Mouse (Mus musculus) forelimb bud, embryonic 11.5 days (tissue): Measurements from ENCODE around the gene Plch2.

Source experiments
- DNase-seq: peaks from one replicate; pipeline ENCODE4 v3.0.0-alpha.2; 2012; ENCODE audit warnings: low read depth, low spot score

Plch2 gene

DNA sequence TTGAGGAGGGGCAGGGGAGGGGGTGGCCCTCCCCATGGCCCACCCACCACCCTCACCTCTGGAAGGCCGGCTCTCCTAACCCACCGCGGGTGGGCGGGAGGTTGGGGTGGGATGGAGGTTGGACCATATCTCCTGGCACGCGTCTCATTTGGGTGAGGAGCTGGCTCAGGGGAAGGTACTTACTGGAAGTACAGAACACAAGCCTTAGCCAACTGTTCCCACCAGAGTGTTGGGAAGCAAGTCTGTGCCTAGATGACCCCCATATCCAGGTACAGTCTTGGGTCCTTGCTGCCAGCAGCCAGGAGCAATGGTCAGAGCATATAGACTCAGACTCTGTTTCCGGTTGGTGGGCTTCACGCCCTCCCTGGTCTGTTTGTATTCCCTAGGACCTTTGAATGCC, 98.0 kb downstream of the Plch2 start:
- no peak for DNase-seq

DNA sequence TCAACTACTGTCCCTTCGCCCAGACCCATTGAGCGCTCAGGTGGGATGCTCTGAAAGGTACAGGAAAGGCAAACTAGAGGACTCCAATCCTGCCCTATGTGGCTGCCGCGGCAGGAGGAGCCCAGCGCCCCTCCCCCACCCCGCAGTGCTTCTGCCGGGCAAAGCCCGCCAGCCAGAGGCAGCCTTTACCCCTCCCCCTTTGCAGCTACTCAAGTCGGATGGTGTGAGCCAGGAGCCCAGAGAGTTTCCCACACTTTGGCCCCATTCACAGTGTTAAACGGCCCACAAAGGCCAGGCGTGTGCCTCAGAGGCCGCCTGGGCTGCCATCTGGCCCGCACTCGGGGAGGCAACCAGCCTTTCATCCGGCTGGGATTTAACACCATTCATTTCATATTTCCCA, 98.4 kb downstream of the Plch2 start:
- DNase-seq, result peak; percentile 85

DNA sequence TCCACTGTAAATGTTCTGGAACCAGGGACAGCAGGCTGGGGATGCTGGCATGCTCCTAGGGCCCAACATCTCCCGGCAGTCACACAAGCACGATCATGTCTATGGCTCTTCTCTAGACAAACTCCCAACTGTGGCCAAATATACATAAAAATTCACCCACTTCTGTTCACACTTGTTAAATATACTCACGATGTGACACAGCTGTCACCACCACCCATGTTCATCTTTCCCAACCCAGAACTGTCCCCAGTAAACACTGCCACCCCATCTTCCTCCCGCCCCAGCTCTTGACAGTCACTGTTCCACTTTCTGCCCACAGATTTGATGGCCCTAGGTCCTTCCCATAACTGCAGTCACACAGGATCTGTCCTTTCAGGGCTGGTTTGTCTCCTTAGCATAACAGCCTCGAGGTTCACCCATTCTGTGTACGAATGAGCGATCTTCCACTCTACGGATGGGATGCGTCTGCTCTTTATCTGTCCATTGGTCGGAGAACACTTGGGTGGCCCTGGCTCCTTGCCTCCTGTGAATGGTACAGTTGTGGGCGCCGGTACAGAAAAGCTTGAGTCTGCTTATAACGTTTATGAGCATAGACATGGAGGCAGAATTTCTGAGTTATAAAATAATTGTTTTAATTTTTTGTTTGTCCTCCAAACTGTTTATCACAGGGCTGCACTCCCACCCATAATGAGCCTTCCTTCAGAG, 99.1 kb downstream of the Plch2 start:
- no peak for DNase-seq

DNA sequence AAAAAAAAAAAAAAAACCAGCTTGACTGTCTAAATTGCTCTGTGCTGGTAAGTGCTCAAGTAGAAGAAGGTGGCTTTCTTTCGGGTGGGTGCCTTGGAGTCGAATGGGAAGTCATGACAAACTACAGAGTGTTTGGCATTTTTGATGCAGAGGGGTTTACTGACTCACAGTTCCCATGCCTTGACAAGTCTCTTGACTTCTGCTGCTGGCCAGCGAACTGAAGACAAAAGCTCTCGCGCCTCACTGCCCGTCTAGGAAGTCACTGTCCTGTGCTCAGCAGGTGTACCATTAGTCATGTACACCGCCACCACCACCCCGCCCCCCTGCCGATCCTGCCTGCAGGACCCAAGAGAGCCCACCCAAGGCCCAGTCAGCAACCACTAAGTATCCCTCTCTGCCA, 100.0 kb downstream of the Plch2 start:
- DNase-seq, result no peak

DNA sequence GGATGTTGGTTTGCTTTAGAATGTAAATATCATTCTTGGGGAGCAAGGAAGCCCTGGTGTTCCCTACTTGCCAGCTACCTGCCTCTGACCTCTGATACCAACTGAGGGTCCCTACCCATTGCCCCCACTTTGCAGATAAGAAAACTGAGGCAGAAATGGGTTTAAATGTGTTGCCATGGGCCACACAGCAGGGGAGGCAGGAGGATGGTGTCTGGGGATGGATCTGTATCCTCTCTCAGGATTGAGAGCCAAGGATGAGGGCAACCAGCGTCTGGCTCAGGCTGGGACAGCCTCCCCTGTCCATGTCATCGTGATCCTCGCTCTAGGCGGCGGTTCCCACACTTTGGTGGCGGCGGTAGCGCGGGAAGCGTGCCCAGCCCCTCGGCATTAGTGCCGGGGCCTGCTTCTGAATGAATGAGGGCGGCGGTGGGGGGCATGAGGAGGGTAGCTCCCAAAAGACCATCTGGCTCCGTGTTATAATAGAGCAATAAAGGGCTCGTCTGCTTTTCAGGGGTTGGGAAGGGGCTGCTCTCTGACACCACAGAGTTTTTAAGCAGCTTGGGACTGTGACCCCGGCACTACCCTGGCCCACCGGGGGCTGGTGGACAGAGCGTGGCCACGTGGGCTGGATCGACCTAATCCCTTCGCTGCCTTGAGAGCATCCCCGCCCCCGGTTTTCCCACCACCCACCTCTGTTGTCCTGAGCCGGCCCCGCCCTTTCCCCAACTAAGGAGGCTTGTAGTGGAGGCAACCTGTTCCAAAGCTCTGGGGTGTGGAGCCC, 103.9 kb downstream of the Plch2 start:
- no peak for DNase-seq

DNA sequence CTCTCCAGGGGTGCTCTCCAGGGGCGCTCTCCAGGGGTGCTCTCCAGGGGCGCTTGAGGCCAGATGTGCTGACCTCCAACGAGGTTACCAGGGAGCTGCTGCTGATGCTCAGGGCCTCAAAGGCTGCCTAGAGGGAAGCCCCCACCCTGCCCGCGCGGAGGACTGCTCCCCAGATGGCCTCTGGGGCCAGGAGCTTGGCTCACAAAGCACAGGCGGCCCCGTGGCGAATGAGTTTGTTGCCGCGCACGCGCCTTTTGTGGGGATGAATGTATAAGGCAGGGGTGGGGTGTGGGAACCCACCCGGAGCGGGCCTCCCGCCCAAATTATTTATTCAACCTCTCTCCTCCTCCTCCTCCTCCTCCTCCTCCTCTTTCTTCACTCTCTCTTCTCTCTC, 107.0 kb downstream of the Plch2 start:
- DNase-seq, result no peak

DNA sequence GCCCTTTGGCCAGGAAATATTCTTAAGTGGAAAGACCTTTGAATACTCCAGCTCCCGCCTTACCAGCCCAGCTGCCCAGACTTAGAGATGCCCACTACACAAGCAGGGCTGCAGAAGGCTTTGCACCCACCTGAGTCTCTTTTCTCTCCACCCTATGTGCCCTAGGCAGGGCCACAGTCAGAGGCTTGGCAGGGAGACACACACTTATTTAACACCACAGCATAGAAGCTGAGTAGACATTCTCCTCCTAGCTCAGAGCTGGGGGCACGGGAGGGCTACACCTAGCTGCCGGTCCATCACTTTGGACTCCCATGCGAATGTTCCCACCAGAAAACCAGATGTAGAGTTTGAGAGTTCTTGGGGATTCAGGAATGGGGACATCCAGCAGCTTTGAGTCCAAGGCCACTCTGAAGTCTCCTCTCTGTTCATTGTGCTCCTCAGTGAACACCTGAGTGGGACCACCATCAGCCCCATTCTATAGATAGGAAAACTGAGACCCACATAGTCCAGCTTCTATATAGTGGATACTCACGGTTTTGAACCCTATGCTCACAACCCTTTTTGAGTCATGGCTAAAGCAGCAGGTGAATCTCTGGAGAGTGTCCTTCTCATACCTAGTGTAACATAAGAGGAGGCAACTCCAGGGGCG, 107.5 kb downstream of the Plch2 start:
- DNase-seq, result no peak

DNA sequence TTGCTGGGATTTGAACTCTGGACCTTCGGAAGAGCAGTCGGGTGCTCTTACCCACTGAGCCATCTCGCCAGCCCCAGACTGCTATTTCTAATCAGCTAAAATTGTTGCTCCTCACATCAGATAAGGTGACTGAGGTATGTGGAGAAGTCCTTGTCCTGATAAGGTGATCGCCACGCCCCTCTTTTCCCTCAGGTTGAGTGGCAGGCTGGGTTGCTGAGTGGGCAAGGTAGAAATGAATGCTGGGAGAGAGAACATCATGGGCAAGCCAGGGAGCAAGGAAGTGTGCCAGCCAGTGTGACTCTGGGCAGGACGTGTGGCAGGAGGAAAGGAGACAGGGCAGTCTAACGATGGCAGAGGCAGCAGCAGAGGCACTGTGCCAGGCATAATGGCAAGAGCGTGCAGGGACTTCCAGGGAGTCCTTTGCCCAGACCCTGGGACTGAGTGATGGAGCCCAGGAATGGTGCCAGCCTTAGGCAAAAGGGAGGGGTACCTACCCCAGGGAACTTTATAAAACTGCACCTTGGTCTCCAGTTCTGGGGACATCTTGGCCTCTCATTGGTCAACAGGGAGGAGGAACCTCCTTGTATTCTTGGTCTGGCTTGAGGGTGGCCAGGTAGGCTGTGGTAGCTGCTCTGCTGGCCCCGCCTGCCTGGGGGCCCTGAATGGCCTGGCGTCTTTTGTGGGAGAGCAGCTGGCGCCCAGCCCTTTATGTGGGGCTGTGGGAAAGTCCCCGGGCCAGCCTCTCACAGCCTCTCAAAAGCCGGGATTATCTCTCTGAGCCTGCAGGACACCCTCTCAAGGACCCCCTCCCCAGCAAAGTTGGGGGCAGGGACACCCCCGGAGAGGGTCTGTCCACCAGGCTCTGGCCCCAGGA, 108.3 kb downstream of the Plch2 start:
- no peak for DNase-seq

DNA sequence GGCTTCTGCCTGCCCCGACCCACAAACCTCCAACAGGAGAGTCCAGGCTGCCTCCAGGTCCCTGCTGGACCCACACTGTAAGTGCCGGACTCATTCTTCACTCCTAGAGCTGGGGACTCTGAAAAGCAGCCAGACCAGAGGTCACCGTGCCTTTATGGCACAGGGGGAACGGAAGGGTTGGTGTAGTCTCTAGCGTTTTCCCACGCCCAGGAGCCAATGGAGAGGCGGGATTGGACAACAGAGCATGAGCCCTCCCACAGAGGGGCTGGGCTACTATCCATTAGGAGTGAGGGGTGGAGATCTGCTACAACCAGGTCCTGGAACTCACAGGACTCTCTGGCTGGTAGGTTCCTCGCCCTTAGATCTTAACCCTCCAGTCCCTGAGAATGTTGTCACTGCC, 110.3 kb downstream of the Plch2 start:
- peak; percentile 78 for DNase-seq

DNA sequence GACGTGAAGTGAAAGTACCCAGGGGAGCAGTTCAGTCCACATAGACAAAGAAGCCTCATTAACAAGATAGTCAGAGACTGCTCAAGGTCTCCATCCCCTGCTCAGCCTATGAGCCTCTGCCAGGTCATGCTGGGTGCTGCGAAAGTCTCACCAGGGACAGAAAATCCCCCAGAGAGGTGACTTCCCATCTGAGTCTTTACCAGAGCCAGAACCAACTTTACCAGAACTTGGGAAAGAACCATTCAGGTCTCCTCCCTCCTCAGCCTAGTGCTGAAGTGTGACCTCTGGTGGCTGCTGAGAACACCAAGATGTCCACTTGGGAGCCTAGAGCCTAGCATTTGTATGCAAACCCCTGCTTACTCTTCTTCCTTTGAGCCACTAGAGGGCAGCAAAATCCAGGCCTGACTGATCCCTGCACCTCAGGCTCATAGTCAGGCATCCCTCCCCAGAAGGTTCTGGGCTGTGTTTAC, 112.4 kb downstream of the Plch2 start:
- peak; percentile 92 for DNase-seq

DNA sequence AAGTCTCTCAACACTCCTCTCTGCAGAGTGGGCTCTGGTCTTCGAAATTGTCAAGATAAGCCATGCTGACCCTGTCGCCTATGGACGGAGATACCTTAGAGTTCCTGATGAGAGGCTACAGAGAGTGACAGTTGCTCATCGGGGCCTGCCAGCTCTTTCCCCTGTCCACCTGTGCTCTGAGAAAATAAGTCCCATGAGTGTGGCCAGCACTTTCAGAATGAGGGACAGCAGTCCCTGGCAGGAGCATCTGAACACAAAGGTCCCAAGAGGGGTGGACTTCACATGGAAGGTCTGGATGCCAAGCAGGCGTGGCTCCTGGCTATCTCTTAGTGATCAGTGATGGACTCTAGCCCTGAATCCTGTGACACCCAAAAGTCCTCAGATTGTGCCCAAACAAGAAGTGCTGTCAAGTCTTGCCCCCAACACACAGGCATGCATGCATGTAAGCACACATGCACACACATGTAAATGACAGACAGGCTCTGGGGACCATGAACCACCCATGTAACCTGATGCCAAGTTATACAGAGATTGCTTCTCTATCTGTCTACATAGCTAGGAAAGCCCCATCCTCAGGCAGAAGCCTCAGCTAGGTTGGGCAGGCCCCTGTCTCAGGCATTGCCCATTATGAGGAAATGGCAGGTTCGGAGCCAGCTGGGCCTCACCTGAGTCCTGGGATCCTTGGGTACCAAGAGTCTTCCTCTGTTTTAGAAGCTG, 113.1 kb downstream of the Plch2 start:
- DNase-seq, result no peak

DNA sequence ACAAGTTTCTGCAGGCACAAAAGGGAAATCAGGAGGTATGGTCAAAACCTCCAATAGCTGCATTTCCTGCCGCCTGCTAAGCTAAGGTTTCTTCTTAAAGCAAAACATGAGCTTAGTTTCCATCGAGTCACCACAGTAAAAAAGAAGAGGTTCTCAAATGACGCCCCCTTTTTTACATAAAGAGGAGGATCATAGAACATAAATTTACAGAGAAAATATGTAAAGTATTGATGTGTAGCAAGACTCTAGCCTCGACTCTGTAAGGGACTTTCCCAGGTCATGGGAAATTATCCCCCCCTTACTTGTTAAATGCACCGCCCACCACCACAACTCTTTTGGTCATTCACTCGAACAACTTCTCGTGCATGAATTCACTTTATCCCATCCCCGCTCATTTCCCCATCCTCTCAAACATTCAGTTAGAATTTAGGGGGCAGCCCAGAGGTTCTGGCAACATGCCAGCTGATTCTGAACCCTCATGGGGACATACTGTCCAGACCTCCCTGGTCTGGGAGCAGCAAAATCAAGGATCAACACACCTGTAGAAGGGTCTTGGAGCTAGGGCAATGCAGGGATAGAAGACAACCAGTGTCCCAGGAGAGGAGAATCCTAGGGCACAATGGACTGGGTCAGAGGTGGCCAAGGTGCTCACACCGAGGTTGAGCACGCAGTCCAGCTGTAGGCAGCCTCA, 113.8 kb downstream of the Plch2 start:
- DNase-seq, result no peak

DNA sequence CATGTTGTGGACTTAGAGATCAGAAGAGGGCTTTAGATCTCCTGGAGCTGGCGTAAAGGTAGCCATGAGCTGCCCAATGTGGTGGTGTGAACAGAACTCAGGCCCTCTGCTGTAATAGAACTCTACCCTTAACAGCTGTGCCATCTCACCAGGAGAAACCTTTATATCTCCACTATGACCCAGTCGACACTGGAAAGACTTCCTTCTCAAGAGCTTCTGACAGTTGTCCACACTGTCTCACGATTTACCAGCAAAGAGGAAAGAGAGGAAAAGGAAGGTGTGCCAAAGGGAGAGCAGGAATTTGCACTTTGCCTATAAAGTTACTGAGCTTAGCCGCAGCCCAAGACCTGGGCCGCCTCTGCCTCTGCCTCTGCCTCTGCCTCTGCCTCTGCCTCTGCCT, 114.8 kb downstream of the Plch2 start:
- no peak for DNase-seq

DNA sequence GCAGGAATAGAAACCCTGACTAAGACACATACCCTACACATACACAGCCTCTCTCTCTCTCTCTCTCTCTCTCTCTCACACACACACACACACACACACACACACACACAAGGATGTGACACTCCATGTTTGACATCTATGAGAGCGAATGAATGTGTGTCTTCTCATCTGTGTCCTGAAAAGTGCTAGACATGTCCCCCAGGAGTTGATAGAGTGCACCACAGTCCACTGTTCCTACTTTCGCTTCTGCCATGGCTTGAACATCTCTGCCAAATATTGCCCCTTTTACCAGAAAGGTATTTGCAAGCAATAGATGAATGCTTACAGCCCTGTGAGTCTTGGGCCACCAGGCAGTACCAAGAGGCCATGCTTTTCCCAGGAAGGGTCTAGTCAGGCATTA, 116.4 kb downstream of the Plch2 start:
- DNase-seq, result no peak

DNA sequence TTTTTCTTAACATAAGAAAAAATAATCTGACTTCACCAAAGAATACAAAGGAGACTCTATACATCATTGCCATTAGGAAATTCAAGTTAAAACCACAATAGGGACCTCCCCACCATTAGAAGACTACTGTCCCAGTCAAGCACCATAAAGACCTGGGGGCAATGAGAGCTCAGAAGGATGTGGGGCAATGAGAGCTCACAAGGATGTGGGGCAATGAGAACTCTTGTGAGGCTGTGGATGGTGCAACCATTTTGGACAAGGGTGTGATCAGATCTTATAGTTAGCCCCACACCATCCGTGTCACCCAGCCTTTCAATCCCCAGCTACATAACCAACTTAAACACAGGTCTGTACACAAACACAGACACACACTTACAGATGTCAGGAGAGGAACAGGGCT, 118.8 kb downstream of the Plch2 start:
- no peak for DNase-seq

DNA sequence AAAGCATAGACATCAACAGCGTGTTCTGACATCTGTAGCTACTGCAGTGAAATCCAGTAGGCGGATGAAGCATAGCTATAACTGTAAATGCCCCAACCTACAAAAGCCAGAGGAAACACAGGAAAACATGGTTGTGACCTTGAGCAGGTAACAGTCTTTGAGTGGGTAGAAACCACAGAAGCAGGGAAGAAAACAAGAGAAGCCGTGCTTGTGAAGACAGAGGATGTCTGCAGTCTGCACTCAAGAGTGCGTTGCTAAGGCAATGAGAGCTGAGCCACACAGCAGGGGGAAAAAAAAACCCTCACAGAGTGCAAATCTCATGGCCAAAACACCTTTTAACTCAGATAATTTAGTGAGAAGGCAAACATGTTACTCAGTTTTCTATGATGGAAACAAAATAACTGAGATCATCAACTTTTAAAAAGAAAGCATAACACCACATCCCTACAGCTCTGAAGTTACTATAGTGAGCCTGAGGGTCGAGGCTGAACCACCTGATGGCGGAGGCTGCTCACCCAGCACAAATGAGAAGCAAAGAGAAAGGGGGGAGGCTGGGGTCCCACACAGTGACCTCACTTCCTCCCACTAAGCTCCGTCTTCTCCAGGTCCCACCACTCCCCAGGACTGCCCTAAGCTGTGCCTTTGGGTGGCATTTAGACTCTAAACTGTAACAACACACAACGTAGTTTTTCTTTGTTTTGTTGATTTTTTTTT, 119.9 kb downstream of the Plch2 start:
- DNase-seq, result no peak

DNA sequence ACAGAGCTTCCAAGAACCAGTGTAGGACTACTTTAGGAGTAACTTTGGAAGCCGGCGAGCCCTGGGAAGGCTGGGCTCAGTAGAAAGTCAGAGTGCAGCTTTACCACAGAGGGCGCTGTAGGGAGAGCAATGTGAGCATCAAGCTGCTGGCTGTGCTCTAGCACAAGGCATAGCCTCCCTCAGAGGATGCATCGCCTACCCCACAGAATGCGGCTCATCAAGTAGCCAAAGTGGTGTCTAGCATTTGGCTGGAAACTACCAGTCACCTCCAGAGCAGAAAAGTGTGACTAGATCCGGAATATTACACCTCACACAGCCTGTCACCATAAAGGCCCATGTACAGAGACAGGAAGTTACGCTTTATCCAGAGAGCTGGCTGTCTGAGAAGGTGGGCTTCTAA, 120.8 kb downstream of the Plch2 start:
- no peak for DNase-seq

DNA sequence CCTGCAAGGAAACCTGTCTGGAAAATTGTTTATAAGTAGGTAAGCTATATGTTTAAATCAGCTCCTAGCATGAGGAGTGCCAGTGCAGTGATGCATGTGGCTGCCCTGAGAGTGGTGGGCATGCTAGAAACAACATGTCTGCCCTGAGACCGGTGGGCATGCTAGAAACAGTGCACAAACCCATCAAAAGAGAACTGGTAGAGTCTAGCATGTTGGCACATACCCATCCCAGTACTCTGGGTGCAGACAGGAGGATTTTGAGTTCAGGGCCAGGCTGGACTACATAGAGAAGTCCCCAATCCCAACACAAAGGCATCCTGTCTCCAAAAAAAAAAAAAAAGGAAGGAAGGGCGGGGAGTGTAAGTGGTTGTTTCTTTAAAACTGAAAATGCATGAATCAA, 121.8 kb downstream of the Plch2 start:
- DNase-seq, result no peak

DNA sequence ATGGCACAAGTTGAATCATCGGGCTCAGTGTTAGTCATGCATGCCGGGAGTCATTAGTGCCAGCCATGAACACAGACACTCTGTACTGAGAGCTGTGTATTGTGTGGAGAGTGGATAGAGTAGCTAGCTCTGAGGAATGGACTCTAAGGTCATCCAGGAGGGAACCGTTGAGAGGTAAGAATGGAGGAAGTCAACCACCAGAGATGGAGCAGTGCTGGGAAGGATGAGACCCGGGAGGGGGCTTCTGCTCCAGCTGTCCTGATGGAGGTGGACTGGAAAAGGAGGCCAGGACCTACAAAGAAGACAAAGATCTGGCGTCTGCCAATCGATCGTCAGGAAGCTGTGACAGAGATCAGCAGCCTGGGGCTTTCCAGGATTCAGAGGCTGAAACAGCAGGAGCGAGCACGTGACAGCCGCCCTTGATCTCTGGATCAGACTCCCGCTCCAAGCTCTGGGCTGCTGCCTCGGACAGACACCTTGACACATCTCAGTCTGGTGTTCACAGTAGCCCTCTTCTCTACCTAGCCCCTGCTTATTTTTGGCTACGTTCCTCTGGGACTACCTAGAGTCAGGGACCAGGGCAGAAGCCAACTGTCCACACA, 123.2 kb downstream of the Plch2 start:
- no peak for DNase-seq
